Mouse (Mus musculus): ENCODE measurements at regions not wholly inside any gene's neighbourhood (a gene's known extent, or its start where the extent isn't known, plus 50 kb on each side); places are given as distances from the start of the nearest gene placed in this dataset.

- no peak overlapping the region for H3K4me3 ChIP-seq (ENCODE audit: low read depth, low read length)
- H3K27me3 ChIP-seq (replicated peaks; ENCODE audit: insufficient read depth, low read length): no peaks in the 10 kb centered on the region
- no peak overlapping the region for H3K27ac ChIP-seq (ENCODE audit: low read length)
- no peak for ATAC-seq
- no peak overlapping the region for H3K9ac ChIP-seq (replicated peaks; ENCODE audit: low read depth)
- no peak for DNase-seq (ENCODE audit: low spot score)
- no peaks in the 10 kb centered on the region for H3K36me3 ChIP-seq (ENCODE audit: insufficient read depth, low read length)
- no peaks in the 10 kb centered on the region for H3K9me3 ChIP-seq (ENCODE audit: low read length)
- no peak overlapping the region for H3K4me2 ChIP-seq (replicated peaks; ENCODE audit: low read depth, low read length)
- no peaks in the 10 kb centered on the region for H3K4me1 ChIP-seq (ENCODE audit: insufficient read depth, low read depth, low read length)
- TF ChIP-seq EP300 (IDR thresholded peaks at IDR 0.05) (no peak), CTCF (IDR thresholded peaks at IDR 0.05) (no peak)
- 76% methylated on average over 6 of the region's 6 CpGs for WGBS
These were observed 68.7 kb downstream of the Npepl1 start for GRCm38 (mm10) chr2:174178801-174179200.

GRCm38 (mm10) chr2:174184797-174185196 lies 74.6 kb downstream of the Npepl1 start:
- H3K4me2 ChIP-seq (replicated peaks; ENCODE audit: low read depth, low read length): no peak overlapping the region
- no peak for DNase-seq (ENCODE audit: low spot score)
- no peak for TF ChIP-seq CTCF (IDR thresholded peaks at IDR 0.05)
- TF ChIP-seq EP300 (IDR thresholded peaks at IDR 0.05): no peak
- no peaks in the 10 kb centered on the region for H3K36me3 ChIP-seq (ENCODE audit: insufficient read depth, low read length)
- H3K27ac ChIP-seq (ENCODE audit: low read length): no peak overlapping the region
- WGBS: 49% methylated on average over 5 of the region's 5 CpGs
- H3K4me3 ChIP-seq (ENCODE audit: low read depth, low read length): no peak overlapping the region
- H3K27me3 ChIP-seq (replicated peaks; ENCODE audit: insufficient read depth, low read length): no peaks in the 10 kb centered on the region
- ATAC-seq: no peak
- H3K4me1 ChIP-seq (ENCODE audit: insufficient read depth, low read depth, low read length): no peaks in the 10 kb centered on the region
- H3K9ac ChIP-seq (replicated peaks; ENCODE audit: low read depth): no peak overlapping the region
- H3K9me3 ChIP-seq (ENCODE audit: low read length): no peaks in the 10 kb centered on the region

DNA sequence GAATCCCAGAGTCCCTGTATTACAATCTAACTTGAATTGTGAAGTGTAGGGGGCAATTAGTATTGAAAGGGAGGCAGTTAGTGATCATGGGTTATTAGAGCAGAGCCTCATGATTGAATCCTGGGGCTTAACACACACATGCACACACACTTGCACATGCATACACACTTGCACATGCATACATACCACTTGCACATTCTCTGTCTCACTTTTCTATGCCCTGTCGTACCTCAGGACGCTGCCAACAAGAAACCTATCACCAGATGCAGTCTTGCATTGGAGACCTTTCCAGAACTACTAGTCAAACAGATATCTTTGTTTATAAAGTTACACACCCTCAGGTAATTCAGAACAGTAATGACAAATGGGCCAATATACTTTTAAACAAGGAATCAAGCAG lies 80.9 kb downstream of the Npepl1 start:
- Histone ChIP-seq H3K9ac (replicated peaks; ENCODE audit: low read depth) (no peak overlapping the region), H3K27ac (ENCODE audit: low read length) (no peak overlapping the region), H3K9me3 (ENCODE audit: low read length) (no peaks in the 10 kb centered on the region), H3K4me3 (ENCODE audit: low read depth, low read length) (no peak overlapping the region), H3K4me2 (replicated peaks; ENCODE audit: low read depth, low read length) (no peak overlapping the region), H3K27me3 (replicated peaks; ENCODE audit: insufficient read depth, low read length) (no peaks in the 10 kb centered on the region), H3K36me3 (ENCODE audit: insufficient read depth, low read length) (no peaks in the 10 kb centered on the region), H3K4me1 (ENCODE audit: insufficient read depth, low read depth, low read length) (no peaks in the 10 kb centered on the region)
- TF ChIP-seq EP300 (IDR thresholded peaks at IDR 0.05) (no peak), CTCF (IDR thresholded peaks at IDR 0.05) (no peak)
- no peak for ATAC-seq
- no peak for DNase-seq (ENCODE audit: low spot score)
- 90% methylated on average over 2 of the region's 2 CpGs for WGBS

- Histone ChIP-seq H3K9ac (replicated peaks; ENCODE audit: low read depth) (no peak overlapping the region), H3K4me3 (ENCODE audit: low read depth, low read length) (no peak overlapping the region), H3K9me3 (ENCODE audit: low read length) (no peaks in the 10 kb centered on the region), H3K4me2 (replicated peaks; ENCODE audit: low read depth, low read length) (no peak overlapping the region), H3K27ac (ENCODE audit: low read length) (no peak overlapping the region), H3K4me1 (ENCODE audit: insufficient read depth, low read depth, low read length) (no peaks in the 10 kb centered on the region), H3K36me3 (ENCODE audit: insufficient read depth, low read length) (no peaks in the 10 kb centered on the region), H3K27me3 (replicated peaks; ENCODE audit: insufficient read depth, low read length) (no peaks in the 10 kb centered on the region)
- ATAC-seq (no peak), DNase-seq (ENCODE audit: low spot score) (no peak)
- TF ChIP-seq CTCF (IDR thresholded peaks at IDR 0.05): no peak
- no peak for TF ChIP-seq EP300 (IDR thresholded peaks at IDR 0.05)
- WGBS: 52% methylated on average over 2 of the region's 2 CpGs
These were observed 81.4 kb downstream of the Npepl1 start for GRCm38 (mm10) chr2:174191516-174191915.

GRCm38 (mm10) chr2:174192026-174192425 lies 81.9 kb downstream of the Npepl1 start:
- TF ChIP-seq EP300 (IDR thresholded peaks at IDR 0.05): no peak
- no peak for TF ChIP-seq CTCF (IDR thresholded peaks at IDR 0.05)
- Histone ChIP-seq H3K36me3 (ENCODE audit: insufficient read depth, low read length) (no peaks in the 10 kb centered on the region), H3K4me2 (replicated peaks; ENCODE audit: low read depth, low read length) (no peak overlapping the region), H3K27me3 (replicated peaks; ENCODE audit: insufficient read depth, low read length) (no peaks in the 10 kb centered on the region), H3K9ac (replicated peaks; ENCODE audit: low read depth) (no peak overlapping the region), H3K27ac (ENCODE audit: low read length) (no peak overlapping the region), H3K4me3 (ENCODE audit: low read depth, low read length) (no peak overlapping the region), H3K4me1 (ENCODE audit: insufficient read depth, low read depth, low read length) (no peaks in the 10 kb centered on the region), H3K9me3 (ENCODE audit: low read length) (no peaks in the 10 kb centered on the region)
- ATAC-seq: no peak
- 94% methylated on average over 5 of the region's 5 CpGs for WGBS
- no peak for DNase-seq (ENCODE audit: low spot score)

- Histone ChIP-seq H3K27ac (ENCODE audit: low read length) (no peak overlapping the region), H3K4me3 (ENCODE audit: low read depth, low read length) (no peak overlapping the region), H3K9ac (replicated peaks; ENCODE audit: low read depth) (no peak overlapping the region), H3K4me1 (ENCODE audit: insufficient read depth, low read depth, low read length) (no peaks in the 10 kb centered on the region), H3K4me2 (replicated peaks; ENCODE audit: low read depth, low read length) (no peak overlapping the region), H3K36me3 (ENCODE audit: insufficient read depth, low read length) (no peaks in the 10 kb centered on the region), H3K9me3 (ENCODE audit: low read length) (no peaks in the 10 kb centered on the region), H3K27me3 (replicated peaks; ENCODE audit: insufficient read depth, low read length) (no peaks in the 10 kb centered on the region)
- 47% methylated on average over 5 of the region's 5 CpGs for WGBS
- TF ChIP-seq EP300 (IDR thresholded peaks at IDR 0.05) (no peak), CTCF (IDR thresholded peaks at IDR 0.05) (no peak)
- ATAC-seq (no peak), DNase-seq (ENCODE audit: low spot score) (no peak)
These were observed 83.4 kb downstream of the Npepl1 start for GRCm38 (mm10) chr2:174193506-174193905.

GRCm38 (mm10) chr2:174195651-174196050 lies 85.5 kb downstream of the Npepl1 start:
- Histone ChIP-seq H3K9ac (replicated peaks; ENCODE audit: low read depth) (no peak overlapping the region), H3K27ac (ENCODE audit: low read length) (no peak overlapping the region), H3K4me2 (replicated peaks; ENCODE audit: low read depth, low read length) (no peak overlapping the region), H3K4me1 (ENCODE audit: insufficient read depth, low read depth, low read length) (no peaks in the 10 kb centered on the region), H3K36me3 (ENCODE audit: insufficient read depth, low read length) (no peaks in the 10 kb centered on the region), H3K27me3 (replicated peaks; ENCODE audit: insufficient read depth, low read length) (no peaks in the 10 kb centered on the region), H3K9me3 (ENCODE audit: low read length) (no peaks in the 10 kb centered on the region), H3K4me3 (ENCODE audit: low read depth, low read length) (no peak overlapping the region)
- DNase-seq (ENCODE audit: low spot score) (no peak), ATAC-seq (no peak)
- no peak for TF ChIP-seq EP300 (IDR thresholded peaks at IDR 0.05)
- no peak for TF ChIP-seq CTCF (IDR thresholded peaks at IDR 0.05)
- 94% methylated on average over 1 of the region's 1 CpGs for WGBS
